Mouse (Mus musculus): ENCODE data around the gene Dusp1. TPM values are rescaled to one million over a fixed set of nuclear protein-coding genes. Genes with fewer than 3 reads are reported as not detected.

Gene Dusp1
- polyA plus RNA-seq, 1 experiment from 2014 or later: 36.9 TPM

DNA sequence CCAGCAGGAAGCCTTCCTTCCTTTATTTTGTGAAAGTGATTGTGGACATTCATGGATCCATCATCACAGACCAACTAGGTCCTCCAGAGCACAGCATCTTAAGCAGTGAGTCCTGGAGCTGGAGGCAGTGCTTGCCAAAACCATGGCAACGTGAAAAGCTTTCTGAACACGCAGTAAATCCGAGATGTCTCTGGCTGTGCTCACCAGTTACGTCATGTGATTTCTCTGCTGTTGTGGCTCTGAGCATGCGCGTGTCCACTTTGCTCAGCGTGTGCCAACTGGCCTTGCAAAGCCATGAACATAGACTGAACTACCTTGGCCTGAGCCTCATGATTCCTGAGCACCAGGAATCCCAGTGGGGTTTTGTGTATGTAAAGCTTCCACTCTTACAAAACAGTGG, 36.6 kb downstream of the Dusp1 start:
- H3K9ac ChIP-seq (ENCODE audit: low read length): no peak overlapping the region

DNA sequence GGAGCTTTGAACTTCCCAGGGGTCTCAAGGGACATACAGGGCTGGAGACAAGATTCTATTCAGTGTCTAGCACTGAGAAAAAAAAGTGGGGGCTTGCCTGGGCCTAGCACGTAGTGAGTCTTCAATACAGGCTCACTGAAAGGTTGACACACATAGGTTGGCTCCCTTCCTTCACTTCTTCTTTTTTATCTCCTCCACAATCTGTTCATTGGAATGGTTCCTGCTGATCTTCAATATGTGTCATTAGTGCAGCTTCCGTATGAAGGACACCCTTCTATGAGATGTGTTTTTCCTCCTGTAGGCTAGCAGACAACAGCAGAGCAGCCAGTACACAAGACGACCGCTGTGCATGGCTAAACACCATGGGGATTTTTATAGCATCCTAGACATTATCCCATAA, 37.1 kb downstream of the Dusp1 start:
- no peak for ATAC-seq (ENCODE audit: insufficient number of reproducible peaks, insufficient read depth, low FRiP score, low read depth)
- Histone ChIP-seq H3K4me3 (ENCODE audit: control insufficient read depth in 1 of 2, insufficient read depth in 1 of 2, low read depth in 1 of 2, low read length in 2 of 2) (no peak overlapping the region), H3K27ac (replicated peaks in 1 of 2; ENCODE audit: control insufficient read depth in 1 of 2, insufficient read depth in 1 of 2, low read depth in 2 of 2, low read length in 2 of 2) (no peak overlapping the region), H3K9ac (ENCODE audit: low read length) (no peak overlapping the region), H3K4me1 (ENCODE audit: control insufficient read depth in 2 of 2, insufficient read depth in 2 of 2, low read length in 2 of 2) (peaks cover 9 to 16% of the 10 kb centered on the region in 2 experiments), H3K27me3 (ENCODE audit: control insufficient read depth, insufficient read depth, low read length) (no peaks in the 10 kb centered on the region), H3K36me3 (ENCODE audit: control insufficient read depth, insufficient read depth, low read length) (no peaks in the 10 kb centered on the region), H3K9me3 (ENCODE audit: control insufficient read depth, low read length) (no peaks in the 10 kb centered on the region), H3K4me2 (ENCODE audit: low read length) (no peak overlapping the region)
- 89% methylated on average over 4 of the region's 4 CpGs for WGBS

More for the DNA sequence above, 36.6 kb downstream of the Dusp1 start:
- Histone ChIP-seq H3K9me3 (ENCODE audit: control insufficient read depth, low read length) (no peaks in the 10 kb centered on the region), H3K4me3 (ENCODE audit: control insufficient read depth in 1 of 2, insufficient read depth in 1 of 2, low read depth in 1 of 2, low read length in 2 of 2) (no peak overlapping the region), H3K4me2 (ENCODE audit: low read length) (no peak overlapping the region), H3K27ac (replicated peaks in 1 of 2; ENCODE audit: control insufficient read depth in 1 of 2, insufficient read depth in 1 of 2, low read depth in 2 of 2, low read length in 2 of 2) (no peak overlapping the region), H3K4me1 (ENCODE audit: control insufficient read depth in 2 of 2, insufficient read depth in 2 of 2, low read length in 2 of 2) (peaks cover 14 to 21% of the 10 kb centered on the region in 2 experiments), H3K36me3 (ENCODE audit: control insufficient read depth, insufficient read depth, low read length) (no peaks in the 10 kb centered on the region), H3K27me3 (ENCODE audit: control insufficient read depth, insufficient read depth, low read length) (no peaks in the 10 kb centered on the region)
- ATAC-seq (ENCODE audit: insufficient number of reproducible peaks, insufficient read depth, low FRiP score, low read depth): no peak
- 80% methylated on average over 7 of the region's 7 CpGs for WGBS

DNA sequence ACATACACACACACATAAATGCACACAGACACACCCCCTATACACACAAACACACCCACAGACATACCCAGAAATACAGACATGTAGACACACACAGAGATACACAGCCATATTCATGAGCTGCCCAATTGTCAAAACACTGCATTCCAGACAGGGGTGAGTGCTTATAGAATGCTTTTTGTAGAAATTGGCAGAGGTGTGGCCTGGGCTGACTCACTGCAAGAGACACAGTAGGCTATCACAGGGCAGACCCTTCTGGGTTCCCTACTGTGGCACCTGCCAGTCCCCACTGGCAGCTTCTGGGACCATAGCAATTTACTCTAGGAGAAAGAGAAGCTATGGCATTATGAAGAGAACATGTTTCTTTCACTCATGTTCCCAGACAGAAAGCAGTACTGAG, 37.6 kb downstream of the Dusp1 start:
- H3K27ac ChIP-seq (replicated peaks in 1 of 2; ENCODE audit: control insufficient read depth in 1 of 2, insufficient read depth in 1 of 2, low read depth in 2 of 2, low read length in 2 of 2): no peak overlapping the region
- H3K27me3 ChIP-seq (ENCODE audit: control insufficient read depth, insufficient read depth, low read length): no peaks in the 10 kb centered on the region
- no peaks in the 10 kb centered on the region for H3K9me3 ChIP-seq (ENCODE audit: control insufficient read depth, low read length)
- peaks cover 4 to 11% of the 10 kb centered on the region in 2 experiments for H3K4me1 ChIP-seq (ENCODE audit: control insufficient read depth in 2 of 2, insufficient read depth in 2 of 2, low read length in 2 of 2)
- no peak overlapping the region for H3K4me2 ChIP-seq (ENCODE audit: low read length)
- H3K9ac ChIP-seq (ENCODE audit: low read length): no peak overlapping the region
- no peaks in the 10 kb centered on the region for H3K36me3 ChIP-seq (ENCODE audit: control insufficient read depth, insufficient read depth, low read length)
- no peak overlapping the region for H3K4me3 ChIP-seq (ENCODE audit: control insufficient read depth in 1 of 2, insufficient read depth in 1 of 2, low read depth in 1 of 2, low read length in 2 of 2)
- no peak for ATAC-seq (ENCODE audit: insufficient number of reproducible peaks, insufficient read depth, low FRiP score, low read depth)

DNA sequence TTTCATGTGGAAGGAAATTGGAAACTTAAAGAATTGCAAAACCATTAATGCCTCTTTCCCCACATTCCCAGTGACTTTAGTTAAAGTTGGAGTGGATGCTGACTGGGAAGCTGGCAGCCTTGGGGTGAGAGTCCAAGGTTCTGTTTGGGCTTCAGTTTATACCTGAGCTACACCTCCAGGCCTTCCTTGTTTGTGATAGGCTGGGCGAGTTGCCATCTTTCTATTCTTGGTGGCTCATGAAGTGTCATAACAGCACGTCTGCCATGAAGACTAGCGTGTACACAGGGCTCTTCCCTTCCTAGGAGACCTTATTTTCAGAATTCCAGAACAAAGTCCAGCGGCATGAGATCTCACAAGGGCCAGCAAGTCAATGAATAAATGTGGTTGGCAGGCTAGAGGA, 39.2 kb downstream of the Dusp1 start:
- H3K4me3 ChIP-seq (ENCODE audit: control insufficient read depth in 1 of 2, insufficient read depth in 1 of 2, low read depth in 1 of 2, low read length in 2 of 2): no peak overlapping the region
- 62% methylated on average over 4 of the region's 4 CpGs for WGBS
- no peaks in the 10 kb centered on the region for H3K27me3 ChIP-seq (ENCODE audit: control insufficient read depth, insufficient read depth, low read length)
- no peak overlapping the region for H3K27ac ChIP-seq (replicated peaks in 1 of 2; ENCODE audit: control insufficient read depth in 1 of 2, insufficient read depth in 1 of 2, low read depth in 2 of 2, low read length in 2 of 2)
- no peak overlapping the region for H3K9ac ChIP-seq (ENCODE audit: low read length)
- H3K4me2 ChIP-seq (ENCODE audit: low read length): no peak overlapping the region
- no peak for ATAC-seq (ENCODE audit: insufficient number of reproducible peaks, insufficient read depth, low FRiP score, low read depth)
- H3K9me3 ChIP-seq (ENCODE audit: control insufficient read depth, low read length): no peaks in the 10 kb centered on the region
- peaks cover 0 to 3% of the 10 kb centered on the region in 2 experiments; a peak in 1 of 4 replicates for H3K4me1 ChIP-seq (ENCODE audit: control insufficient read depth in 2 of 2, insufficient read depth in 2 of 2, low read length in 2 of 2)
- no peaks in the 10 kb centered on the region for H3K36me3 ChIP-seq (ENCODE audit: control insufficient read depth, insufficient read depth, low read length)

DNA sequence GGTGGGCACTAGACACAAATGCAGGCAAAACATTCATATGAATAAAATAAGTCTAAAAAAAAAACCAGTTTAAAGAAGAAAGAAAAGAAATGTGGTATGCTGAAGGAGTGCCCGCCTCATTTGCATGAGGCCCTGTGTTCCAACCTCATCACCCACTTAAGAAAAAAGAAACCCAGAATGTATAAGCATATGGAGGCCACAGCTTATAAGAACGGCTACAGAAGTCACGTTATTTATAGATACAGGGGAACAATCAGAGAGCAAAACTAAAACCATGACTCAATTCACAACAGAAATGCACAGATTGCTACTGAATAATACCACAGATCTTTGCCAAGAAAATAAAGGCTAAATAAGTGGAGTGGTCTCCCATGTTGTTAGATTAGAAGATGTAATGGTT, 43.6 kb downstream of the Dusp1 start:
- H3K4me3 ChIP-seq (ENCODE audit: control insufficient read depth in 1 of 2, insufficient read depth in 1 of 2, low read depth in 1 of 2, low read length in 2 of 2): no peak overlapping the region
- WGBS: 61% methylated on average over 3 of the region's 3 CpGs
- no peak overlapping the region for H3K4me2 ChIP-seq (ENCODE audit: low read length)
- ATAC-seq (ENCODE audit: insufficient number of reproducible peaks, insufficient read depth, low FRiP score, low read depth): no peak
- H3K36me3 ChIP-seq (ENCODE audit: control insufficient read depth, insufficient read depth, low read length): no peaks in the 10 kb centered on the region
- H3K27me3 ChIP-seq (ENCODE audit: control insufficient read depth, insufficient read depth, low read length): no peaks in the 10 kb centered on the region
- no peaks in the 10 kb centered on the region for H3K9me3 ChIP-seq (ENCODE audit: control insufficient read depth, low read length)
- no peak overlapping the region for H3K9ac ChIP-seq (ENCODE audit: low read length)
- H3K27ac ChIP-seq (replicated peaks in 1 of 2; ENCODE audit: control insufficient read depth in 1 of 2, insufficient read depth in 1 of 2, low read depth in 2 of 2, low read length in 2 of 2): no peak overlapping the region
- H3K4me1 ChIP-seq (ENCODE audit: control insufficient read depth in 2 of 2, insufficient read depth in 2 of 2, low read length in 2 of 2): peaks cover 14 to 21% of the 10 kb centered on the region in 2 experiments

DNA sequence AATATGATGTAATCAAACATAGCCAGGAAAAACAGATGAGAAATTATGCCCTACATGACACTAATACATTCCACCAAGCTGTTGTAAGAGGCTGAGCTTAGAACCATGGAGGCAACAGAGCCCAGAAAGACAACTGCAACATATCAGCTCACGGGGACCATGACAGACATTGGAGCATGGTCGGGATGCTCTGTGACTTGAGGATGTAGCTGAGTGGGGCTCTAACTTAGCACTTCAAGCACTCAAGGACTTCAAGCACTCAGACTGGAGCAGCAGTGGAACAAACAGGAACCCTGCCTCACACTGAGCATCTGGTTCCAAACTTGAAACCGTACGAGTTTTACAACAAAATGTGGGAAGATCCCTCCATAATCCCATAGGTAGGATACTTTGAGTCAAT, 46.3 kb downstream of the Dusp1 start:
- WGBS: 70% methylated on average over 4 of the region's 4 CpGs
- H3K36me3 ChIP-seq (ENCODE audit: control insufficient read depth, insufficient read depth, low read length): no peaks in the 10 kb centered on the region
- no peak overlapping the region for H3K4me3 ChIP-seq (ENCODE audit: control insufficient read depth in 1 of 2, insufficient read depth in 1 of 2, low read depth in 1 of 2, low read length in 2 of 2)
- no peak overlapping the region for H3K9ac ChIP-seq (ENCODE audit: low read length)
- no peaks in the 10 kb centered on the region for H3K9me3 ChIP-seq (ENCODE audit: control insufficient read depth, low read length)
- peaks cover 25 to 38% of the 10 kb centered on the region in 2 experiments for H3K4me1 ChIP-seq (ENCODE audit: control insufficient read depth in 2 of 2, insufficient read depth in 2 of 2, low read length in 2 of 2)
- no peak for ATAC-seq (ENCODE audit: insufficient number of reproducible peaks, insufficient read depth, low FRiP score, low read depth)
- no peak overlapping the region for H3K27ac ChIP-seq (replicated peaks in 1 of 2; ENCODE audit: control insufficient read depth in 1 of 2, insufficient read depth in 1 of 2, low read depth in 2 of 2, low read length in 2 of 2)
- no peaks in the 10 kb centered on the region for H3K27me3 ChIP-seq (ENCODE audit: control insufficient read depth, insufficient read depth, low read length)
- no peak overlapping the region for H3K4me2 ChIP-seq (ENCODE audit: low read length)

DNA sequence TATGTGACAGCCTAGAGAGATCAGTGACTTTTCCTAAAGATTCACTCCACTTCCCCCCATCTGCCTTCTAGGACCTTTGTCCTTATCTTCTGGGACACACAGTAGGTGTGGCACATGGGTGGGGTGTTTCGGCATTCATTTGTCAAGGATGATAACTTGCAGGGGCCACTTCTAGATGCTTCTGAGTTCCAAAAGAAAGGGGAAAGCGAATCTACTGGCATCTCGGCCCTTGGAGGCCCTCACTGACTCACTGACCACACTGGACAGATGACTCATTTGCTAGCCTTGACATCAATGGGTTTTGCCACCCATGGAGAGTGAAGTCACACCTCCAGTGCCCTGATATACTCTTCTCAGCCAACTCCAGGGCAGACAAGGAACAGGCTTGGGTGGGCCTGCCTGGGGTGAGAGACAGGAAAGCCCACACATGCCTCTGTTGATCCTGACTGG, 47.3 kb downstream of the Dusp1 start:
- Histone ChIP-seq H3K36me3 (ENCODE audit: control insufficient read depth, insufficient read depth, low read length) (no peaks in the 10 kb centered on the region), H3K27ac (replicated peaks in 1 of 2; ENCODE audit: control insufficient read depth in 1 of 2, insufficient read depth in 1 of 2, low read depth in 2 of 2, low read length in 2 of 2) (peak overlapping the region in 1 of 2 experiments; percentile 84; a peak in 1 of 4 replicates), H3K27me3 (ENCODE audit: control insufficient read depth, insufficient read depth, low read length) (no peaks in the 10 kb centered on the region), H3K9me3 (ENCODE audit: control insufficient read depth, low read length) (no peaks in the 10 kb centered on the region), H3K9ac (ENCODE audit: low read length) (peak overlapping the region; percentile 34; the same call in 1 of the 2 replicates), H3K4me1 (ENCODE audit: control insufficient read depth in 2 of 2, insufficient read depth in 2 of 2, low read length in 2 of 2) (peaks cover 25 to 39% of the 10 kb centered on the region in 2 experiments), H3K4me3 (ENCODE audit: control insufficient read depth in 1 of 2, insufficient read depth in 1 of 2, low read depth in 1 of 2, low read length in 2 of 2) (no peak overlapping the region), H3K4me2 (ENCODE audit: low read length) (no peak overlapping the region)
- no peak for ATAC-seq (ENCODE audit: insufficient number of reproducible peaks, insufficient read depth, low FRiP score, low read depth)
- WGBS: 59% methylated on average over 3 of the region's 3 CpGs

Measured in heart, embryonic 14.5 days (tissue).